Mouse (Mus musculus) gonadal fat pad, adult 2 months (tissue): ENCODE data around the gene Mrtfa. TPM values are rescaled to one million over a fixed set of nuclear protein-coding genes. Genes with fewer than 3 reads are reported as not detected.

Experiments
- DNase-seq: peaks from one replicate; pipeline ENCODE4 v3.0.0-alpha.2; 2012; ENCODE audit warnings: low read depth
- polyA plus RNA-seq: library from polyadenylated mRNA; depleted of rRNA; stranded (reverse); fragments of >200 nt; gene quantifications from 2 replicates; pipeline ENCODE4 v1.2.3, GENCODE M21; 2012

The Mrtfa gene
- polyA plus RNA-seq, 1 experiment: 15.5 TPM

GRCm38 (mm10) chr15:81031611-81032010 lies 158.9 kb downstream of the Mrtfa start:
- no peak for DNase-seq

- no peak for DNase-seq
These were observed 159.6 kb downstream of the Mrtfa start for GRCm38 (mm10) chr15:81030891-81031425.

- DNase-seq: no peak
These were observed 163.0 kb downstream of the Mrtfa start for GRCm38 (mm10) chr15:81027378-81028173.

GRCm38 (mm10) chr15:81026901-81027300 lies 163.7 kb downstream of the Mrtfa start:
- DNase-seq: no peak

- no peak for DNase-seq
These were observed 166.7 kb downstream of the Mrtfa start for GRCm38 (mm10) chr15:81023842-81024241.

- DNase-seq: no peak
These were observed 168.1 kb downstream of the Mrtfa start for GRCm38 (mm10) chr15:81022437-81022836.

- no peak for DNase-seq
These were observed 169.2 kb downstream of the Mrtfa start for GRCm38 (mm10) chr15:81021377-81021776.

GRCm38 (mm10) chr15:81017308-81017707 lies 173.2 kb downstream of the Mrtfa start:
- no peak for DNase-seq

GRCm38 (mm10) chr15:81016488-81016887 lies 174.1 kb downstream of the Mrtfa start:
- DNase-seq: no peak

GRCm38 (mm10) chr15:81015068-81015744 lies 175.4 kb downstream of the Mrtfa start:
- DNase-seq: no peak

- DNase-seq: no peak
These were observed 177.4 kb downstream of the Mrtfa start for GRCm38 (mm10) chr15:81013186-81013585.

GRCm38 (mm10) chr15:81012359-81012758 lies 178.2 kb downstream of the Mrtfa start:
- DNase-seq: no peak

GRCm38 (mm10) chr15:81011523-81011922 lies 179.0 kb downstream of the Mrtfa start:
- no peak for DNase-seq

GRCm38 (mm10) chr15:81010114-81010513 lies 180.4 kb downstream of the Mrtfa start:
- DNase-seq: no peak

- DNase-seq: no peak
These were observed 181.9 kb downstream of the Mrtfa start for GRCm38 (mm10) chr15:81008689-81009123.

GRCm38 (mm10) chr15:81007905-81008304 lies 182.7 kb downstream of the Mrtfa start:
- no peak for DNase-seq

- no peak for DNase-seq
These were observed 183.2 kb downstream of the Mrtfa start for GRCm38 (mm10) chr15:81007339-81007738.

GRCm38 (mm10) chr15:81006127-81006735 lies 184.3 kb downstream of the Mrtfa start:
- no peak for DNase-seq

GRCm38 (mm10) chr15:81000419-81001138 lies 190.0 kb downstream of the Mrtfa start:
- DNase-seq: no peak

- DNase-seq: no peak
These were observed 193.5 kb downstream of the Mrtfa start for GRCm38 (mm10) chr15:80997077-80997476.

GRCm38 (mm10) chr15:80996090-80996835 lies 194.3 kb downstream of the Mrtfa start:
- no peak for DNase-seq
